ENCODE assay signal across 22 mouse cellular contexts in the genomic region with DNA sequence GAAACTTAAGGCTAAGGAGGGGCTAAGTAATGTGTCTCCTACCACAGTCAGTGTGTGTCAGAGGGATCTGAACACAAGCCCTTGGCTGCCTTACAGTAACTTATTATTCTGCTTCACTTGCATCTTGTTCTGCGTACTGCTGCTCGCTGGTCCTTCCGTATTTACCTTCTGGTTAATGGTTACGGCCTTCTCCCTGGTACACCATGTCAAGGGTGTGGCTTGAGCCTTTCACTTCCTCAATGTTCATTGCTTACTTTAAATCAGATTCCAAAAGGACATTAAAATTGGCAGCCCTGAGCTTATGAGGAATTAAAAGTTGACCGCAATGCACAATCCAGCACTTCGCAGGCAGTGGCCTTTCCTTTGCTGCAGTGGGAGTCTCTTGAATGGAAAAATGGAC. TPM values are rescaled to one million over a fixed set of nuclear protein-coding genes. Genes with fewer than 3 reads are reported as not detected.
DNase-seq lines count a peak whose midpoint lies in the region; ATAC-seq and TF ChIP-seq lines count a peak whose summit lies in the region.
"Had no signal": no experiment of that assay in that cellular context is flagged by ENCODE, and none has a peak within 500 bp of the region (broad histone marks: within the 10 kb centered on the region; RNA-seq: fewer than 3 reads in every experiment).

No protein-coding gene starts in this region.

- no peak for ATAC-seq in liver, postnatal 0 days
- peak; percentile 53; the same call in 1 of the 2 replicates for ATAC-seq in intestine, embryonic 14.5 days (replicated peaks; ENCODE audit: low FRiP score, low TSS enrichment, low read depth)
- peak; percentile 46; the same call in 1 of the 2 replicates for ATAC-seq in stomach, embryonic 14.5 days (ENCODE audit: insufficient number of reproducible peaks, insufficient read depth, low FRiP score, low read depth)
- ATAC-seq in midbrain, embryonic 14.5 days (ENCODE audit: low FRiP score, low TSS enrichment), result no peak
- ATAC-seq: forebrain, embryonic 13.5 days; inflammation-experienced regulatory T-cells, adult 6 months; midbrain, embryonic 16.5 days had no signal

- no peak overlapping the region for H3K4me3 ChIP-seq in liver, adult 2 months (ENCODE audit: insufficient read depth, low read depth, low read length)
- no peak overlapping the region for H3K4me3 ChIP-seq in liver, postnatal 0 days (ENCODE audit: low read depth, low read length)
- no peak overlapping the region for H3K4me3 ChIP-seq in intestine, embryonic 14.5 days (ENCODE audit: low read depth, low read length)
- no peak overlapping the region for H3K4me3 ChIP-seq in stomach, embryonic 14.5 days (ENCODE audit: low read depth, low read length)
- no peak overlapping the region for H3K4me3 ChIP-seq in midbrain, embryonic 14.5 days (replicated peaks; ENCODE audit: low read depth, low read length)
- H3K4me3 ChIP-seq: embryonic facial prominence, embryonic 12.5 days; erythroblast, embryonic 14.5 days; forebrain, embryonic 13.5 days; heart, embryonic 10.5 days; hindbrain, embryonic 12.5 days; liver, embryonic 15.5 days had no signal

- H3K4me2 ChIP-seq in liver, postnatal 0 days (ENCODE audit: low read depth, low read length), result no peak overlapping the region
- H3K4me2 ChIP-seq in intestine, embryonic 14.5 days (ENCODE audit: low read length), result no peak overlapping the region
- H3K4me2 ChIP-seq in stomach, embryonic 14.5 days (replicated peaks; ENCODE audit: low read depth, low read length), result no peak overlapping the region
- no peak overlapping the region for H3K4me2 ChIP-seq in midbrain, embryonic 14.5 days (ENCODE audit: low read length)
- H3K4me2 ChIP-seq: embryonic facial prominence, embryonic 12.5 days; forebrain, embryonic 13.5 days; hindbrain, embryonic 12.5 days; liver, embryonic 15.5 days had no signal

- TF ChIP-seq EP300 in liver, postnatal 0 days (IDR thresholded peaks at IDR 0.05; ENCODE audit: low read depth), result no peak

- H3K79me2 ChIP-seq in liver, adult 2 months (ENCODE audit: control insufficient read depth, insufficient read depth, low read length), result no peaks in the 10 kb centered on the region

- no peak overlapping the region for H3K9ac ChIP-seq in liver, adult 2 months (ENCODE audit: low read depth, low read length)
- H3K9ac ChIP-seq in liver, postnatal 0 days (replicated peaks), result no peak overlapping the region
- H3K9ac ChIP-seq in intestine, embryonic 14.5 days (ENCODE audit: low read length), result no peak overlapping the region
- no peak overlapping the region for H3K9ac ChIP-seq in stomach, embryonic 14.5 days (replicated peaks; ENCODE audit: low read depth, low read length)
- H3K9ac ChIP-seq in midbrain, embryonic 14.5 days (replicated peaks; ENCODE audit: low read length), result no peak overlapping the region
- H3K9ac ChIP-seq: embryonic facial prominence, embryonic 12.5 days; forebrain, embryonic 13.5 days; hindbrain, embryonic 12.5 days; liver, embryonic 15.5 days had no signal

- no peak for TF ChIP-seq POLR2A in liver, adult 2 months (IDR thresholded peaks at IDR 0.05; ENCODE audit: extremely low read depth, insufficient read depth, low read length)

- no peaks in the 10 kb centered on the region for H3K9me3 ChIP-seq in liver, postnatal 0 days (ENCODE audit: low read length)
- H3K9me3 ChIP-seq in intestine, embryonic 14.5 days (ENCODE audit: control insufficient read depth, low read length), result no peaks in the 10 kb centered on the region
- no peaks in the 10 kb centered on the region for H3K9me3 ChIP-seq in stomach, embryonic 14.5 days (ENCODE audit: control insufficient read depth, low read depth, low read length)
- no peaks in the 10 kb centered on the region for H3K9me3 ChIP-seq in midbrain, embryonic 14.5 days (ENCODE audit: control insufficient read depth, low read length)
- H3K9me3 ChIP-seq: embryonic facial prominence, embryonic 12.5 days; forebrain, embryonic 13.5 days; heart, embryonic 10.5 days; hindbrain, embryonic 12.5 days; liver, embryonic 15.5 days had no signal

- H3K4me1 ChIP-seq in liver, adult 2 months (ENCODE audit: control insufficient read depth, insufficient read depth, low read length), result no peaks in the 10 kb centered on the region
- no peaks in the 10 kb centered on the region for H3K4me1 ChIP-seq in liver, postnatal 0 days (ENCODE audit: insufficient read depth)
- H3K4me1 ChIP-seq in intestine, embryonic 14.5 days (replicated peaks; ENCODE audit: control insufficient read depth, insufficient read depth, low read length), result no peaks in the 10 kb centered on the region
- H3K4me1 ChIP-seq in stomach, embryonic 14.5 days (ENCODE audit: control insufficient read depth, insufficient read depth, low read length), result no peaks in the 10 kb centered on the region
- no peaks in the 10 kb centered on the region for H3K4me1 ChIP-seq in midbrain, embryonic 14.5 days (ENCODE audit: control insufficient read depth, insufficient read depth, low read length)
- H3K4me1 ChIP-seq: embryonic facial prominence, embryonic 12.5 days; forebrain, embryonic 13.5 days; heart, embryonic 10.5 days; hindbrain, embryonic 12.5 days; liver, embryonic 15.5 days had no signal

- 39% methylated on average over 6 of the region's 6 CpGs for WGBS in liver, adult 2 months
- 66% methylated on average over 6 of the region's 6 CpGs for WGBS in liver, postnatal 0 days (ENCODE audit: insufficient replicate concordance)
- WGBS in intestine, embryonic 14.5 days, result 88% methylated on average over 6 of the region's 6 CpGs
- 72% methylated on average over 6 of the region's 6 CpGs for WGBS in stomach, embryonic 14.5 days
- 92% methylated on average over 6 of the region's 6 CpGs for WGBS in midbrain, embryonic 14.5 days

- no peaks in the 10 kb centered on the region for H3K27me3 ChIP-seq in liver, adult 2 months (ENCODE audit: control insufficient read depth, insufficient read depth, low read length)
- no peaks in the 10 kb centered on the region for H3K27me3 ChIP-seq in liver, postnatal 0 days (ENCODE audit: insufficient read depth, low read length)
- no peaks in the 10 kb centered on the region for H3K27me3 ChIP-seq in intestine, embryonic 14.5 days (replicated peaks; ENCODE audit: control insufficient read depth, insufficient read depth, low read length)
- H3K27me3 ChIP-seq in stomach, embryonic 14.5 days (ENCODE audit: control insufficient read depth, insufficient read depth, low read length), result no peaks in the 10 kb centered on the region
- no peaks in the 10 kb centered on the region for H3K27me3 ChIP-seq in midbrain, embryonic 14.5 days (ENCODE audit: control insufficient read depth, insufficient read depth, low read length)
- H3K27me3 ChIP-seq: CH12.LX; embryonic facial prominence, embryonic 12.5 days; forebrain, embryonic 13.5 days; hindbrain, embryonic 12.5 days; liver, embryonic 15.5 days had no signal

- no peak overlapping the region for H3K27ac ChIP-seq in liver, adult 2 months (replicated peaks; ENCODE audit: insufficient read depth, low read depth, low read length)
- no peak overlapping the region for H3K27ac ChIP-seq in liver, postnatal 0 days (ENCODE audit: low read depth)
- H3K27ac ChIP-seq in intestine, embryonic 14.5 days (ENCODE audit: low read depth), result no peak overlapping the region
- H3K27ac ChIP-seq in stomach, embryonic 14.5 days (ENCODE audit: low read length), result no peak overlapping the region
- no peak overlapping the region for H3K27ac ChIP-seq in midbrain, embryonic 14.5 days (replicated peaks; ENCODE audit: low read depth, low read length)
- H3K27ac ChIP-seq: embryonic facial prominence, embryonic 12.5 days; forebrain, embryonic 13.5 days; heart, embryonic 10.5 days; hindbrain, embryonic 12.5 days; liver, embryonic 15.5 days had no signal

- H3K36me3 ChIP-seq in liver, adult 2 months (ENCODE audit: control insufficient read depth, insufficient read depth, low read length), result no peaks in the 10 kb centered on the region
- no peaks in the 10 kb centered on the region for H3K36me3 ChIP-seq in liver, postnatal 0 days (replicated peaks; ENCODE audit: insufficient read depth, low read length)
- no peaks in the 10 kb centered on the region for H3K36me3 ChIP-seq in intestine, embryonic 14.5 days (ENCODE audit: control insufficient read depth, insufficient read depth, low read length)
- no peaks in the 10 kb centered on the region for H3K36me3 ChIP-seq in stomach, embryonic 14.5 days (ENCODE audit: control insufficient read depth, insufficient read depth, low read length)
- H3K36me3 ChIP-seq in midbrain, embryonic 14.5 days (ENCODE audit: control insufficient read depth, insufficient read depth, low read length), result no peaks in the 10 kb centered on the region
- H3K36me3 ChIP-seq: embryonic facial prominence, embryonic 12.5 days; heart, embryonic 10.5 days; hindbrain, embryonic 12.5 days; liver, embryonic 15.5 days had no signal

- TF ChIP-seq CTCF in liver, adult 2 months (IDR thresholded peaks at IDR 0.05; ENCODE audit: low read depth, low read length), result no peak
- TF ChIP-seq CTCF in liver, postnatal 0 days (IDR thresholded peaks at IDR 0.05; ENCODE audit: low read depth), result no peak

- peak; percentile 63 for DNase-seq in liver, adult 2 months (ENCODE audit: extremely low read depth, low read depth, low spot score)
- DNase-seq in liver, postnatal 0 days, result no peak
- DNase-seq in intestine, embryonic 14.5 days (ENCODE audit: low spot score), result peak; percentile 52
- peak; percentile 59 for DNase-seq in lung, postnatal 25 days (ENCODE audit: low spot score)
- DNase-seq in frontal cortex, postnatal 10 days (ENCODE audit: low spot score in 2 of 2), result no peak
- no peak for DNase-seq in adrenal gland, adult 18-20 months (ENCODE audit: low spot score in 2 of 2)
- DNase-seq in midbrain, embryonic 14.5 days, result no peak
- DNase-seq: cerebellum, adult 18-20 months; gastrocnemius, postnatal 14 days; kidney, postnatal 14 days had no signal

RNA-seq across cellular contexts. Expression of a gene that starts 30.9 kb away (rescaled TPM):
- total RNA-seq in liver, adult 2 months (2014; rRNA removed), result not detected in 2 replicates
- 0.07 and 0.10 TPM in 2 replicates for polyA plus RNA-seq in liver, adult 2 months (2012; rRNA removed)
- 0.06 and 0.09 TPM in 2 replicates for polyA plus RNA-seq in liver, postnatal 0 days (2015; fragmentation: Nextera tagmentation; extraction: Ambion mirVana)
- polyA plus RNA-seq in intestine, embryonic 14.5 days (2014; fragmentation: Nextera tagmentation; extraction: Ambion mirVana), result 6.1 and 8.5 TPM in 2 replicates
- 11.2 and 12.3 TPM in 2 replicates for polyA plus RNA-seq in stomach, embryonic 14.5 days (2014; fragmentation: Nextera tagmentation; extraction: Ambion mirVana)
- 1 to 10 TPM; 3.1 to 3.2 TPM for total RNA-seq in adrenal gland, adult 18-20 months (2021)
- 40.2 and 42.0 TPM in 2 replicates for polyA plus RNA-seq in midbrain, embryonic 14.5 days (2014; fragmentation: Nextera tagmentation; extraction: Ambion mirVana)
- total RNA-seq: CH12.LX; megakaryocyte-erythroid progenitor cell, adult 5-6 weeks; MEL had no signal
- polyA plus RNA-seq: erythroblast, embryonic 14.5 days; inflammation-experienced regulatory T-cells, adult 6 months had no signal

Comparison
In these comparisons a context has a peak if more than half of its experiments do, and no peak if none do; other contexts are left out.
1. DNase-seq: peak in liver, adult 2 months (single experiment), intestine, embryonic 14.5 days (single experiment) and lung, postnatal 25 days (single experiment); none in liver, postnatal 0 days (single experiment), frontal cortex, postnatal 10 days (0 of 2), adrenal gland, adult 18-20 months (0 of 2) and midbrain, embryonic 14.5 days (single experiment).
2. ATAC-seq: peak in intestine, embryonic 14.5 days (single experiment) and stomach, embryonic 14.5 days (single experiment); none in liver, postnatal 0 days (single experiment) and midbrain, embryonic 14.5 days (single experiment).